Mouse (Mus musculus) frontal cortex, postnatal 14 days (tissue): ENCODE measurements at regions not wholly inside any gene's neighbourhood (a gene's known extent, or its start where the extent isn't known, plus 50 kb on each side); places are given as distances from the start of the nearest gene placed in this dataset.
"Not testable (repeated sequence)": the region's sequence is repeated elsewhere in the genome, so short reads cannot be mapped to it uniquely, and the experiment has no call there.

Experiments
- DNase-seq, 2 experiments: peaks; one replicate each; pipeline ENCODE4 v3.0.0; 2022; ENCODE audit warnings: low spot score in 2 of 2

DNA sequence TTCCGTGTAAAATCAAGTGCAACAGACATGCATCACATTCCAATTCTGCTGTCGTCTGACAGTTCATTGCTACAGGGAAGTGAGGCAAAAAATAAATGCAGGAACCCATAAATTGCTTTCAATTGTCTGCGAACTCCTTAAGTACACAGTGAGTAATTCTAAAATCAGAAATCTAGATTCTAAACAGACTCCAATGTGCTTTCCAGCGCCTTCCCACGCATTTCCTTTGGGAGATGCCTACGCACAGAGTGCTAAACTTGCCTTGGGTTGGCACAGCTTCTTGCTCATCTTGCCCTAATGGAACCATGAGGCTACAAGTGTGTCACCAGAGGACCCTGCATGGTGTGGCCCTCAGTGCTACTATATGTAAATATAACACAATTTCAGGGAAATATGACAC is 212.6 kb downstream of the Samd5 start:
- DNase-seq, result peak; percentile 22 to 30

DNA sequence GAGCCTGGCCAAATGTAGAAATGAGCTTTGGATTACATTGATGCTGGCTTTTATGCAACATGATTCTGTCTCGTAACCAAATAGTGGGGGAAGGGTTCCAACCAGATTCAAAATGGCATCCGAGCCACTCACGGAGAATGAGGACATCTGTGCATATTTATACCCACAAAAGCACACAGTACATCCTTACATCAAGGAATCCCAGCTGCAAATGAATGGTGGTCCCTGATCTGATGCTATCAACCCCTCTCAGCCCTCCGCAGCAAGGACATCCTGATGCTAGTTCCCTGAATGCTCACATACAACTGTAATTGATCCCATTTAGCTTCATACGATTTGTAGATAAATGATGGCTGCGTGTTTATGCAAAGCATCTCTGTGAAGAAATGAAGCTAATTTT is 215.9 kb downstream of the Samd5 start:
- no peak for DNase-seq

DNA sequence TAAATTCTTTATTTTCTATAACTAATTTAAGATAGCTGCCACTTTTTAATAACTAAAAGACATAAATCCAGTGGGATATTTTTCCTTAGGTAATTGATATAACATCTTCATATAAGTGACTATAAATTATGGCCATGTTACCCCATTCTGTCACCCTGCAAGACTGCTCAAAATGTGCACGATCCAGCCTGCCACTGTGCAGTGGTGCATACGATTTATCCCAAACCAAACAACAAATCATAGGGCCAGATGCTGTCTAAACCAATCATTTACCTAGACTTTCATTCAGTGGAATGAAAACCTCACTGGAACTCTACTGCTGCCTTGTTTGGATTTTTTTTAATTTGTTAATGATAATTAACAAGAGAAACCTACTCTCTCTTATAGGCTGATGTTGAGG is 216.5 kb downstream of the Samd5 start:
- DNase-seq, result no peak

DNA sequence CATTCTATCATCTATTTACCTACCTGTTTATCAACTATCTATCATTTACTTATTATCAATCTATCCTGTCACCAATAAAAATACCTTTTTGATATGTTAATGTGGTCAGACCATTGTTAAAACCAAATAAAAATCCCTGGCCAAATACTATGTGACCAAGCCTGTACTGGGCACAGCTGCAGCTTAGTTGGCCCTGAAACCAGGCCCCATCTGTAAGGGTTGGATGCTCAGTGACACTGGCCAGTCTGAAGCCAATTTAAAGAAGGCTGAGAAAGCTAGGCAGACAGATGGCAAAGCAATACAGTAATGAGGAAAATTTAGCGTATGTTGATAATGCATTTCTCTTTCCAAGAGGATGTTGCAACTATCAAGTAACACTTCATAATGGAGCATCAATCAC is 217.8 kb downstream of the Samd5 start:
- DNase-seq, result no peak

DNA sequence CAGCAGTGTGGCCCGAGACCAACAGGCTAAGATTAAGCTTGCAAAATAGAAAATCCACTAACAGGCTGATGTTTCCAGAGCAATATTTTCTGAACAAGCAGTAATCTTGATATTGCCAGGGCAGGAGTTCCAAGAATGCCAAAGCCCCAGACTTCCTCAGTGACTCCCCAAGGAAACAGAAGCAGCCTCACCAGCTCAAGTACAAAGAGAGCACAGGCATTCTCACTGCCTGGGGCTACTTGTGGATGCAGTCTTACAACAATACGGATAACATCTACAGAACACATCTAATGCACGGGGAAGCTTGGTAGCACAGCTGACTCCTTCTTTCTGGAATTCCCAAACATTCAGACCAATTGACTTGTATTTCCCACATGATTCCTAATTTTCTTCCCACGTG is 235.9 kb downstream of the Samd5 start:
- no peak for DNase-seq

DNA sequence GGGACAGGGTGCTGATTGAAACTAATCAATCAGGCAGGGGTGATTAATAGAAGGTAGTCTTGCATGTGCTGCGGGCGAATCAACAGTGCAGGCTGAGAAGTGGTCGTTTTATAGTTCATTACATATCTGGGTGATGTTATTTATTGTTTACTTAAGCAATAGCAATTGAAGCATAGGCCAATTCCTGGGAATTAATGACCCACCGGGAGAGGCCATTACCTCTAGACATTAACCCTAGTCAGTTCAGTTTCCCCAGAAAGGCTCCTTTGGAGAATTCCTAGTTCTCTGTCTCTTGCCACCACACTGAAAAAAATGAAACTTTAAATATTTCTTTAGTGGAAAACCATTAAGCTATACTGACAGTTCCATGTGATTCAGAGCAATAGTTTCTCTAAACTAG is 236.6 kb downstream of the Samd5 start:
- no peak for DNase-seq

DNA sequence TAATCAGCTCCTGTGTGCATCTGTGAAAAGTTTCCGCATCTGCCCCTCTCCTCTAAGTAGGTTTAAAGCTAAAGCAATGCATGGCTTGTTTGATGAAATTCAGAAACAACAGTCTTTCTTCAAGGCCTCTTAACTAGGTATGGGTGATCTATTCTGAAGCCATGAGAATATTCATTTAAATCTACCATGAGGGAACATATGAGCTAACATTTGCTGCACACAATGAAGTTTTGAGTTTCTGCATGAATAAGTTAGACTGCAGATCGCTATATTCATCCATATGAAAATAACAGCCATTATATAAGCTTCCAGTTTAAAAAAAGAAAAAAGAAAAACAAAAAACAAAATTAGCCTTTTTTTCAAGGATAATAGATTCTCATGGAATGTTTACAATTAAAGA is 245.9 kb downstream of the Samd5 start:
- no peak for DNase-seq

DNA sequence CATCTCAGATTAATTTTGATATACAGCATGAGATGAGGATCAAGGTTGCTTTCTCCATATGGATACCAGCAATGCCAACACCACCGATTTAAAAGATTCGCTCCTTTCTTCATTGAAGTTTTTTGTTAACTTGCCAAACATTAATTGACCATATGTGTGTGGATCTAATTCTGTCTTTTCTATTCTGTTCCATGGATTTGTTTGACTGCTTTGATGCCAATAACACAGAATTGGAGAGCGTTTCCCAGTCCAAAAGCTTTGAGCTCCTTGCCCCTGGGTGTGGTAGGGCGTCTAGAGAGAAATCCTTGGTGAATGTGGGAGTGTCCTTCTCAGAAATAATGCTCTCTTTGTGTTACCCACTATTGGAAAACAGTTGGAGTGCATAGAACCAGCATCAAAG is 254.3 kb downstream of the Samd5 start:
- DNase-seq, result no peak

DNA sequence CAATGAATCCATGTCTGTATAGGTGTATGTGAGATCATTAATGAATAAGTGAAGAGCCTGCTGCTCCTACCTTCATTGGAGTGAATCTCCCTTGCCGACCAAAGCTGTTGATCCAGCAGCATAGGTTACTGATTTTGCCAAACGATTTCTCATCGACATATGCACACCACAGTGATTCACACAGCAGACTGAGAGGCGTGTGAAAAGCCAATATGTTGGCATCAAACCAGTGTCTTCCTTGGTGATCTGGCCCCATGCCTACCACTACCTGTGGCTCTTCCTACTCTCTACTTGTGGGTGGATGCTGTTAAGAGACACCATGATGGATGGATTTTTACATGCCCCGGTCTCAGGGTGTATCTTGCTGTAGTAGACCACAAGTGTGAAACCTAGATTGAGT is 258.3 kb downstream of the Samd5 start:
- DNase-seq, result no peak

DNA sequence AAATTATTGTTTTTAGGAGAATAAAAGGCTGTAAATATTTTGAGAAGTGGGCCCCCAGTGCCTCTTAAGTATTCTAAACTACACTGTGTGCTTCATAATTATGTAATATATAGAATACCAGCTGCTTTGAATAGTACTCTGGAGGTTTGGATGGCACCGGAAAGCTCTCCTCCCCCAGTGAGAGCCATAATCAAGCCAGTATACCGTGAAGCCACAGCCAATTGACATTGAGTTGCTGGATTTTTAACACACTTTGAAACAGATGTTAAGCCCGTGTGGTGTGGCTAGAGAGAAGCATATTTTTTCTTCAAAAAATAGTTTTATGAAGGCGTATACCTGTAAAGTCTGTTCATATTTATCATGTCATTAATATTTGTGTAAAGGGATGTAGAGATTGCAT is 268.9 kb downstream of the Samd5 start:
- DNase-seq, result no peak

DNA sequence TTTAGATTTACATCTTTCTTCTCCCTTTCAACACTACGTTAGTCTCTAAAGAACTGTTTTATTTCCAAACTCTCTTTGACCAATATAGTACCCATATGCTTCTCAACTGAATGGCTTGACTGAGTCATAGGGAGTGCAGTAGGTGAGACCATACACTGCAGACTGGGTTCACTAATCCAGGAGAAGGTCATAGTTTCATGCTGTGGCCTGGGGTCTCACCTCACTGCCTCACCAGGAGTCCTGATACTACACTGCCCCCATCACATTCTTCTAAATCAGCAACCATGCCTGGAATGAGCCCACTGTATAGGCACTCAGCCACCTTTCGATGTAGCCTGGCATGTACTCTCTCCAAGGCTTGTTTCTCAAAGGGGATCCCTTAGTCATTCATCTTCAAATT is 269.6 kb downstream of the Samd5 start:
- DNase-seq, result no peak

DNA sequence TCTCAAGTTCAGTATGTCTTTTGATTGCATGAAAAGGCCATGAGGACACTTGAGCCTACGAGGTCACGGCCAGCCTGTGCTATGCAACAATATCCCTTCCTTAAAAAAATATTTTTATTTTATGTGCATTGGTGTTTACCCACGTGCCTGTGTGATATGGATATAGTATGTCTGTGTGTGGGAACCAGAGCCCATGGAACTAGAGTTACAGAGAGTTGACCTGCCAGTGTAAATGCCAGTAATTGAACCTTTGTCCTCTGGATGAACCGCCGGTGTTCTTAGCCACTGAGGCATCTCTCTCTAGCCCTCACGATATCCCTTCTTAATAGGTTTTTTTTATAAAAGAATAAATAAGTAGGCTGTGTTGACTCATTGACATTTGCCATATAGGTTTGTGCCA is 270.0 kb downstream of the Samd5 start:
- DNase-seq, result no peak

DNA sequence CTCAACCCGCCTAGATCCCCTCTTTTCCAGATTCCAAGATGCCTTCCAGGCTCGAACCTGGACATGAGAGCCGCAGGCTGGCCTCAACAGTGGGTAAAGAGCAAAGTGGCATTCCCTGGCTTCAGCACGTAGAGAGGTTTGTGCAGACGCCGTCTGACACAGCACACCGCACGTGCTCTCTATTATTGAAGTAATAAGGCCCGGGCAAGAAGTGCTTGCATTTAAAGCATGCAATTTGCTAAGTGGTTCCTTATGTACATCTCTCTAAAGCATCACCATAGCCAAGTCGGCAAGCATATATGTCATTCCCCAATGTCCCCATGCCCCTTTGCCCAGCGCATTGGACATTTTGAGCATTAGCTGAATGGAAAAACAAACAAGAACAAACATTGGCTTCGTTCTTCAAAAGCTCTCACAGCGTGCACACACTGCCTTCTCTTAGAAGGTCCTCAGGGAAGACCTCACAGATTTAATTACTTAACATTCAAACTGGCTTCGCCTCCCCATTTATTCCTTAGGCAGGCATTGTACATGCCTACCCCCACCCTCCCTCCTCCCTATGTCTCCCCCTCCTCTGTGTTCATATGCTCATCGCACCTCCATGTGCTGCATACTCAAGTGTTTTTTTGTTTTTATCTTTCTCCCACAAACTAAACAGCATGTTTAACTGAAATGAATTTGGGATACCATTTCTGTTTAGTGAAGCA is 273.9 kb downstream of the Samd5 start:
- DNase-seq, result no peak

DNA sequence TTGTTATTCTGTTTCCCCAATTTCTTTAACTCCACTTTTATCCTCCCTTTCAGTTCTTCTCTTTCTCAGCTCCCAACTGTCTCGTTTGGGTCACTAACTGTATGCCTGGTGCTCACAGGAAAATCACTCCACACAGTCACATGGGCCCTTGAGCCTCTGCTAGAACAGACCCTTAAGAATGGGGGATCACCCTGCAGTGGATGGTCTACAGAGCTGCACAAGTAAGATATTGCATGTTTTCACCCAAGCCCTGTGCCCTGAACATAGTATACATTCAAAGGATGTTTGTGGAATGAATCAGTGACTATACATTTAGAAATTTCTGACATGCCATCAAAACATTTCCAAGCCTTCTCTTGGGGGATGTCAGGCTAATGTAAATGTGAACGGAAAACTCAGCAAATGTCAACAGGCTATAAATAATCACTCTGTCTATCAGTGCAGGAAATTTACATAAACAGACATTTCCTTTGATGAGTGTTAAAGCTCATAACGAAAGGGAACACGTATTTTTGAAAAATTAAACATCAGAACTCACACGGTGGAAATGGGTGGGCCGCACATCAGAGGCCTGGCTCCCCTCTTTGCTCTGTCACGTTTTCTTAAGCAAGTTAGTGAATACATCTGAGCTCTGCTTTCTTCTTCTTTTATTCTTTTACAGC is 297.4 kb downstream of the Samd5 start:
- no peak for DNase-seq

DNA sequence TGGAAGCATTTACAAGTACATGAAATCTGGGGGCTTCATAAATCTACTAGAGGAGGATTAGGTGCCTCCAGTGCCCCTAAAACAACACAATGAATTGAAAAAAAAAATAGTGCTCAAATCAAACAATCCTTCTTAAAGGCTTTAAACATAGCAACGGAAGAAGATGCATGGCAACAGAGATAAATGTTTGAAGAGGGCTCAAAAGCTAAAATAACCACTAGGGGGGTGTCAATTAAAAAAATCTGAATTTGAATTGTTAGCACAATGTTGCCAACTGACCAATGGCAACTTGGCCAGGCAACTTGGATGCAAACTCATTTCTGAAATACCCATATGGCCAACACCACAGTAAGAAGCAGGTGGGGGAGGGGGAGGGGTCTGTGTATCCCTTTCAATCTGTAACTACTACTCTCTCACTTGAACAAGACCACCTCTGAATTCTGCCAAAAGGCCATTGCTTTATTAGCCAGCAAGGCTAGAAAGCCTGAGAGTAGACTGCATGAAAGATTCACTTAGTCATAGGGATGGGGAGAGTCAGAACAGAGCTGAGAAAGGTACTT is 312.6 kb downstream of the Samd5 start:
- DNase-seq, result no peak

DNA sequence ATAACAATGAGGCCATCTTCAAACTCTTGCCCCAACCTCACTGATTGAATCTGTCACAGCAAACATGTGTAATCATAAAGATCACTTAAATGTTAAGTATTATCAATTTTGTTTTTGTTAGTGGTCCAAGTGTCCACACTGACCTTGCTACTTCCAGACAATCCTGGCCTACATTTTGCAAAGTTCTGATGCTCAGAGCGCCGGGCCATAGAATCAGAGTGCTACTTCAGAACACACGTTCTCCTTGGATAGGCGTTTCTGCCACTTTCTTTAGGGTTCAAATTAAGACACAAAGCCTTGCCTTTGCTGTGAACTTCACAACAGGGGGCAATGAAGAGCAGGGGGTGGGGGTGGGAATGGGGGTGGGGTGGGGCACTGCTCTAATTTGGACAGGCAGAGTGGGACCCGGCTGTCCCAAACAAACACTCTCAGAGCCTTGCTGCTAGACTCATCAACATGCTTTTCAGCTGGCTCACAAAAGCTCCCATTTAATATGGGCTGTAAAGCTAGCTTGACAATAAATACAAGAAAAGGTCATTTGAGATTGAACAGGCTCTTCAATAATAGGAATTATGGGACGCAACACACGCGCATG is 336.7 kb downstream of the Samd5 start:
- no peak for DNase-seq

DNA sequence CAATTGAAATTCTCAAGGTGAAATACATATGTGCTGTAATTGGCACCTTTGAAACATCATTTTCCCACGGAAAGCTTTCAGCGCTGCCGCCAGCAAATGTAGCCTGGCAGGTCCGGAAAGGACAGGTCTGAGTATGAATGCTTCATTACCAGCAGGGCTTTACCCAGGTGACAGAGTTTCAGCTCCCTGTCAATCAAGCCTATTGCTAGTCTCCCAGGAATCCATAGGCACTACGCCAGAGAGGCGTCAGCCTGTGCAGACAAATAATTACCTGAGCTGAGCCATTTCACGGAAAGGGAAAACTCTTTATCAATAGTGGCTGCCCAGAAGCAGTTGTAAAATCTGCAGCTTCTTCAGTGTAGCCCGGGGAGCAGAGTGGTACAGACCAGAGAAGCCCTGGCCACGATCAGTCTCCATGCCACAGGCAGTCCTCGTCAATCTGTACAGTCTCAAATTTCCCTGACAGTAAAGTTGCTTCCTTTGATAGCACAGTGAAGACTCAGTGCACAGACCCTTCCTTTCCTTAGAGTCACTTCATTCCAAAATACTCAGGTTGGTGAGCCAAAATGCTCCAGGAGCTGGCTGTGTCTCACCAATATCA is 340.7 kb downstream of the Samd5 start:
- DNase-seq, result no peak

DNA sequence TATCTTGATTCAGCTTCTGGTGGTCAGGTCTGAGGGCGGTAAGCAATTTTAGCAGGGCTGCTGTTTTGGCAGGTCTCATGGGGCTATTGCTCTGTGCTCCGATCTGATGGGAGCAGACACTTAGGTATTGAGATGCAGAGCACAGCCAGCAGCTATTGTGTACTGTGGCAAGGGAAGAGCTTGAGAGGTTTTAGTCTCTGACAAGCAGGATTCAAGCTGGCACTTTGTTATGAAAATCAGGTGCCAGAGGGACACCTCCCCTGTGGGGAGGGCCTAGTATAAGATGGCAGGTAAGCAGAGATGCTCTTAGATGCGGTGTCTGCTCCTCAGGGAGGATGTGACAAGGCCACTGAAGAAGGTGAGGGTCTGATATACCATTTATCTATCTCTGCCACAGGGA is 343.3 kb downstream of the Samd5 start:
- DNase-seq, result no peak

DNA sequence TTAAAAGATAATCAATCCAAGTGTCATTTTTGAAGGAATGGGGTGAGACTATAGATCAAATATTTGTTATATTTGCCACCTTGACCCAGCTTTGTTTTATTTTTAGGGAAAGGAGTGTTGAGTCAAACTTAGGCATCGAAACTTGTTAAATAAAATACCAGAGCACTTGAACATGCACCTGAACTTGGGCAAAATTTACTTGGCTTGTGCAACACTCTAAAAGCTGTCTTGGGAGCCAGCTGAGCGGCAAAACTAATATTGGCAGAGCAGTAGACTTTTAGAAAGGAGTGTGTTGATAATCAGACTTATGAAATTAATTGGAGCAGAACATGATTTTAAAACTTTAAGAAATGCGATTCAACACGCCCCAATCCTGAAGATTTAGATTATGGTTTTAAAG is 346.7 kb downstream of the Samd5 start:
- no peak for DNase-seq

DNA sequence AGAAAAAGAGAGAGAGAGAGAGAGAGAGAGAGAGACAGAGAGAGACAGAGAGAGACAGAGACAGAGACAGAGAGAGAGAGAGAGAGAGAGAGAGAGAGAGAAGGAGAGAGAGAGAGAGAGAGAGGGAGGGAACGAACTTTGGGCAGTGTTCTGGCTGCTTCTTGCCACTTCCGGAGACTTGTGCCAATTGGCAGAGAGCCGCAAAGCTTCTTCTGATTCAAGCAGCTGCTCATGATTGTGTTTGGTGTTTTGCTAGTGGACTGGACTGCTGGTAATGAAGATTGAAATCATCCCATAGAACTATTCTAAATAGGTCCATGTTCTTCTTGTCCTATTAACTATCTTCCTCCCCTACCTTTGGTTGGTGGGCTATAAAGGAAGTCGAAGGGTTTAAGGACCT is 347.1 kb downstream of the Samd5 start:
- DNase-seq, result not testable (repeated sequence)

DNA sequence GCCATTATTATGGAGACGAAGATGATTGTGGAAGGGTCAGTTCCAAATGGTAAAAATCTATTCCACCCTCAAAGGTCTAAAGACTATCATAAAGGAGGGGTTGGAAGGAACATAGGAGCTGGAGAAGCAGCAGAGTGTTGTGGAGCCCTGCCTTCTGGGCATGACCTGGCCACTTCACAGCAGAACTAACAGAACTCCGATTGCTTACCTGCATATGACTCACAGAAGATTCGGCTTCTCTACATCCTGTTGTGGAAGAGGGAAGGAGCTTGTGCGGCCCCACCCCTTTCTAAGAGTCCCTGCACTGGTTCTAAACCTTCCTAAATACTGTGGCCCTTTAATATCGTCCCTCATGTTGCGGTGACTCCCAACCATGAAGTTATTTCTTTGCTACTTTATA is 362.7 kb downstream of the Samd5 start:
- DNase-seq, result no peak

DNA sequence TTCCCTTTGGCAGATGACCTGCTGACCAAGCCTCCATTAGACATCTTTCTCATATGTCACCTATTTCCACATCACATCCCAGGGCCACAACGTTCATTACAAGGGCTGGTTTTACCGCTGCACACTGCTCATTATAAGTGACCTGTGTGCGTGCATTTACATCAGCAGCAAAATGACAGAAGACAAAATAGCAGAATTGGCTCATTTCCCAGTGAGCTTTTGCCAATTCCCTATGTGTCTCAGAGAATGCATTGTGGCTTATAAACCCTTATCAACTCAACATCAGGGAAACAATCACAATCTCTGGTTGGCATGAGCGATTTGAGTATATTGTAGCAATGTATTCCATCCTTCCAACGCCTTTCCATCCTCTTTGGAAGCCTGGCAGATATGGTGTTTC is 364.7 kb downstream of the Samd5 start:
- no peak for DNase-seq

DNA sequence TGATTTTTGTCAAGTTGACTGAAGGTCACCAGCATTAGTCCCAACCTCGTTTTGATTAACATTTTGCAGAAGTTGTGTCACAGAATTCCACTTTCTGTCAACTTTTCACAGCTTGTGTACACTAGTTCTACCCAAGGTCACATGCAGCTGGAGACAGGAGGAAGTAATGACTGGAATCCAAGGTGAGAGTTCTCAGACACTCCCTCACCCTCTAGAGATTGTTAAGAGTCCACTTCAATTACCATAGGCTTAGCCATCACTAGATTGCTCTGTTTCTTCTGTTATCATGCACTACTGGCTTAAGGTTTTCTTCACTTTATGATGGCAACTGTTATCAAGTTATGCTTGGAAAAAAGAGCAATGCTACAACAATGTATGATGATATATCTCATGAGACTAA is 379.0 kb downstream of the Samd5 start:
- DNase-seq, result no peak
